Mouse (Mus musculus) frontal cortex, postnatal 36 days (tissue): Measurements from ENCODE around the gene Rc3h2.

ENCODE experiments used
- DNase-seq, 2 experiments: peaks; one replicate each; pipeline ENCODE4 v3.0.0; 2022; ENCODE audit warnings: low spot score in 2 of 2

The Rc3h2 gene

GRCm38 (mm10) chr2:37338497-37339187 is 84.1 kb downstream of the Rc3h2 start:
- DNase-seq = peak; percentile 37 to 54

- no peak for DNase-seq
Observed at GRCm38 (mm10) chr2:37333321-37333720, 89.4 kb downstream of the Rc3h2 start.

GRCm38 (mm10) chr2:37326215-37326614 is 96.5 kb downstream of the Rc3h2 start, which contains the start of gene Olfr368:
Olfr368 (plus strand) TSS chr2:37326515.
- no peak for DNase-seq
